Mouse (Mus musculus) neural tube, embryonic 10.5 days (tissue): ENCODE measurements around the gene Lin28b.

Experiments used
- DNase-seq: peaks from one replicate; pipeline ENCODE4 v3.0.0-alpha.2; 2017; ENCODE audit warnings: low spot score; ENCODE audit errors: extremely low spot score

Gene Lin28b

GRCm38 (mm10) chr10:45485761-45486602 lies at the start of gene Lin28b:
Gene Lin28b (minus strand): TSS chr10:45486395.
- DNase-seq, result peak; percentile 86

GRCm38 (mm10) chr10:45511764-45512163 lies 25.6 kb upstream of the Lin28b start:
- DNase-seq, result no peak

GRCm38 (mm10) chr10:45510662-45511061 lies 24.5 kb upstream of the Lin28b start:
- no peak for DNase-seq

- DNase-seq, result no peak
Observed at GRCm38 (mm10) chr10:45500259-45500658, 14.1 kb upstream of the Lin28b start.

- no peak for DNase-seq
Observed at GRCm38 (mm10) chr10:45486603-45486946, 380 bp upstream of the Lin28b start.

- no peak for DNase-seq
Observed at GRCm38 (mm10) chr10:45485226-45485760, 902 bp downstream of the Lin28b start.

- no peak for DNase-seq
Observed at GRCm38 (mm10) chr10:45483210-45483609, 3.0 kb downstream of the Lin28b start.

- peak; percentile 55 for DNase-seq
Observed at GRCm38 (mm10) chr10:45473663-45474333, 12.4 kb downstream of the Lin28b start.

GRCm38 (mm10) chr10:45473143-45473484 lies 13.1 kb downstream of the Lin28b start:
- DNase-seq, result peak; percentile 47

GRCm38 (mm10) chr10:45472431-45473142 lies 13.6 kb downstream of the Lin28b start:
- no peak for DNase-seq

GRCm38 (mm10) chr10:45471321-45471720 lies 14.9 kb downstream of the Lin28b start:
- no peak for DNase-seq

GRCm38 (mm10) chr10:45470079-45470739 lies 16.0 kb downstream of the Lin28b start:
- DNase-seq, result no peak

GRCm38 (mm10) chr10:45469027-45469996 lies 16.9 kb downstream of the Lin28b start:
- peak; percentile 64 for DNase-seq

- no peak for DNase-seq
Observed at GRCm38 (mm10) chr10:45468180-45468915, 17.8 kb downstream of the Lin28b start.

- no peak for DNase-seq
Observed at GRCm38 (mm10) chr10:45458637-45459036, 27.6 kb downstream of the Lin28b start.

GRCm38 (mm10) chr10:45458074-45458473 lies 28.1 kb downstream of the Lin28b start:
- no peak for DNase-seq

GRCm38 (mm10) chr10:45446625-45447024 lies 39.6 kb downstream of the Lin28b start:
- DNase-seq, result no peak

GRCm38 (mm10) chr10:45446215-45446614 lies 40.0 kb downstream of the Lin28b start:
- DNase-seq, result no peak

GRCm38 (mm10) chr10:45422372-45422771 lies 63.8 kb downstream of the Lin28b start:
- DNase-seq, result no peak
